Mouse (Mus musculus): ENCODE measurements around the gene Slc5a10.

Gene Slc5a10

GRCm38 (mm10) chr11:61669492-61670490 is 50.8 kb downstream of the Slc5a10 start:
- DNase-seq (ENCODE audit: low read depth, low spot score) = no peak

GRCm38 (mm10) chr11:61667782-61668181 is 52.8 kb downstream of the Slc5a10 start:
- no peak for DNase-seq (ENCODE audit: low read depth, low spot score)

- DNase-seq (ENCODE audit: low read depth, low spot score) = no peak
These were observed 53.4 kb downstream of the Slc5a10 start for GRCm38 (mm10) chr11:61667248-61667647.

GRCm38 (mm10) chr11:61665991-61666799 is 54.4 kb downstream of the Slc5a10 start:
- DNase-seq (ENCODE audit: low read depth, low spot score) = peak; percentile 68

DNA sequence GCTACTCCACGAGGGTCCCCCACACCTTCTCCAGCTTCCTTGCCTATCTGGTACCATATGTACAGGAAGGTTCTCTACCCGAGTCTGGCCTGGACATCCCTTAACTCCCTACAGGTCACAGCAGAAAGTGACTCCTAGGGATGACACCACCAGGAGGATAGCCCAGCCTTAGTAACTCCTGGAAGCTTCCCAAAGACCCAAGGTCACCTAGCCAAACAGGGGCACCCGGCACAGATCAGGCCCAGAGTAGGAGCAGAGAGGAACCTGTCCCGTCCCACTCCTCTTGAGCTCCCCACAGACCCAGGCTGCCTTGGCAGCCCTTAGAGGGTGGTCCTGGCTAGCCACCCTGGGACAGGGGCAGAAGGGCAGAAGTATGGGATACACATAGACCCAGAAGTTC is 55.2 kb downstream of the Slc5a10 start:
- DNase-seq (ENCODE audit: low read depth, low spot score) = no peak

DNA sequence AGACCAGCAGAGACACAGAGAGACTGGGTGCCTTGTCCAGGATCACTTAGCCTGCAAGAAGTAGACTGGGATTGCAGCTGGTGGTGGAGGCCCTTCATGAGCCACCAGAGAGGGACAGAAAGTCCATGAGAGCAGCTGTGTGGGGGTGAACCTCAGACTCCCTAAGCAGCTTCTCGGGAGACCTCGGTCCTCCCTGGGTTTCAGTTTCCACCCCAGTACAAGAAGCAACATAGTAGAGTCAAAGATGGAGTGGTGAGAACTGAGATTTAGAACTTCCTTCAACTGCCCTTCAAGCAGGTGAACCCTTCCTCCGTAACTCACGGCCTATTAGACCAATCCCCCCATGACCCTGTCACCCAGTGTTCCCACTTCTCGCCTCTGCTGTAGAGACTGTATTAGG is 58.4 kb downstream of the Slc5a10 start:
- DNase-seq (ENCODE audit: low read depth, low spot score) = no peak

- no peak for DNase-seq (ENCODE audit: low read depth, low spot score)
These were observed 59.7 kb downstream of the Slc5a10 start for GRCm38 (mm10) chr11:61660806-61661392.

DNA sequence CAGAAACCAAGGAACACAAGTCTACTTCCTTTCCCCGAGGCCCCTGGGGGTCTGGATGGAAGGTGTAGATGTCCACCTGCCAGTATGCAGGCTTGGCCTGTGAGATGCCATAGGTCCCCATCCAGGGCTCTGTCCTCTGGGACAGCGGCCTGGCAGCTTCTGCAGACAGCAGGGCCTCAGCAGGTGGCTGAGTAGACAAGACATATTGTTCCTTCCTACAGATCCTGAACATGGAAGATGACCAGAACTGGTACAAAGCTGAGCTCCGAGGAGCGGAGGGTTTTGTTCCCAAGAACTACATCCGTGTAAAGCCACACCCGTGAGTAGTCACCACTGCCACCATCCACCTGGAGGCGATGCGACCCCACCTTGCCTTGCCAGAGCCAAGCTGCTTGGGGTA is 60.6 kb downstream of the Slc5a10 start:
- DNase-seq (ENCODE audit: low read depth, low spot score) = no peak

- no peak for DNase-seq (ENCODE audit: low read depth, low spot score)
These were observed 61.4 kb downstream of the Slc5a10 start for GRCm38 (mm10) chr11:61659011-61659858.

DNA sequence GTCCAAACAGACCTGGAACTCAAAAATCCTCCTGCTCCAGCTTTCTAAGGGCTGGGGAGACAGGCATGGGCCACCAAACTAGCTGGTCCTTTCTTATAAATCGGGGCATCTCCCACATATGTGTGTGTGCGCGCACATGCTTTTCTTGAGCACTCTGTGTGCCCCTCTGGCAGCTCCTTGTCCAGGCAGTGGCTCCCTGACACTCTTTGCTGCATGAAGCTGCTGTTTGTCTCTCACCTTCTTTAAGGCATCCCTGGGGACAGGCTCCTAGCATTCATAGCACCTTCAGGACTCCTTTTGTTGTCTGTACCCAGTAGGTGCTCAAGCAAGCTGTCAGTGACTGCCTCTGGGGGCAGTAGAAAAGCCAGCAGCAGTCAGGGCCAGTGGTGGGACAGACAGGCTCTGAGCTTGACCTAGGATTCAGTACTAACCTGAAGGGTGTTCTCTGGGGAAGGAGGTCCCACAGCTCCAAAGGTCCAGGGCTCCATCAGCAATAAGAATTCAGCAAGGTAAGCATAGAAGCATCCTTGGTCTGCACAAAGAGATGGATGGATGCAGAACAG is 62.2 kb downstream of the Slc5a10 start:
- no peak for DNase-seq (ENCODE audit: low read depth, low spot score)

- no peak for DNase-seq (ENCODE audit: low read depth, low spot score)
These were observed 63.2 kb downstream of the Slc5a10 start for GRCm38 (mm10) chr11:61657432-61657831.

DNA sequence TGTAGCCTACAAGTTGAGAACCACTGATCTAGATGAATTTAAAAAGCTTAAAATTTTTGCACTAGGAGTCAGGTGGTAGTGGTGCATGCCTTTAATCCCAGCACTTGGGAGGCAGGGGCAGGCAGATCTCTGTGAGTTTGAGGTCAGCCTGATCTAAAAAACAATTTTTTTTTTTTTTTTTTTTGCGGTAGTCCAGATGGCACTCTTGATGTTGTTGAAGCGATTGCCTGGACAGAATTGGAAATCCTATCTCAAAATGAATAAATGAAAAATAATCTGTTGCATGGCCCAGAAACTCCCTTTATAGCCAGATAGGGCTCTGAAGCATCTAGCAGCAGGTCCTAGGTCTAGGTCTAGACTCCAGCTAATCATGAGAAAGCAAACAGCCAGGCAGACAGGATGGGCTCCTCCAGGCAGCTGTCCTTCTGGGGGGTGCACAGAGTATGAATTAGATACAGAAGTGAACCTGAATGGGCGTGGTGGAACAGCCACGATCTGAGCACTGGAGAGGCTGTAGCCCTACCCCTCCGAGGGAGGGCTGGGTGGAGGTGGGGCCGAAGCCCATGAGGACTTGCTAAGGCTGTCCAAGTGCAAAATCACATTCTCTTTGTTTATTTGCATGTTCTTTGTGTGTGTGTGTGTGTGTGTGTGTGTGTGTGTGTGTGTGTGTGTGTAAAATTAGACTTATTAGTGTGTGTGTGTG is 64.3 kb downstream of the Slc5a10 start:
- DNase-seq (ENCODE audit: low read depth, low spot score) = peak; percentile 25

DNA sequence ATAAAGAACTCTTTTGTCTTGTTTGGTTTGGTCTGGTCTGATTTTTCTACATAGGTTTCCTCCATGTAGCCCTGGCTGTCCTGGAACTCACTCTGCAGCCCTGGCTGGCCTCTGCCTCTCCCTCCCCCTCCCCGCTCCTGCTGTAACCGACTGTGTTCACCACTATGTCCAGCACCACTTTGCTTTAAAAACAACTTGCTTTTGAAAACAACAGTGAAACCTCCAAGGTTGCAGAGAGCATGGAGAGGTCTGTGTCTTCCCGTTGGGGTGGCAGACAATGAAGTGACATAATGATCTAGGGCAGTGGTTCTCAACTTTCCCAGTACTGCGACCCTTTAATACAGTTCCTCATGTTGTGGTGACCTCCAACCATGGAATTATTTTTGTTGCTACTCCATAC is 65.0 kb downstream of the Slc5a10 start:
- no peak for DNase-seq (ENCODE audit: low read depth, low spot score)

GRCm38 (mm10) chr11:61654786-61655311 is 65.8 kb downstream of the Slc5a10 start:
- DNase-seq (ENCODE audit: low read depth, low spot score) = no peak

DNA sequence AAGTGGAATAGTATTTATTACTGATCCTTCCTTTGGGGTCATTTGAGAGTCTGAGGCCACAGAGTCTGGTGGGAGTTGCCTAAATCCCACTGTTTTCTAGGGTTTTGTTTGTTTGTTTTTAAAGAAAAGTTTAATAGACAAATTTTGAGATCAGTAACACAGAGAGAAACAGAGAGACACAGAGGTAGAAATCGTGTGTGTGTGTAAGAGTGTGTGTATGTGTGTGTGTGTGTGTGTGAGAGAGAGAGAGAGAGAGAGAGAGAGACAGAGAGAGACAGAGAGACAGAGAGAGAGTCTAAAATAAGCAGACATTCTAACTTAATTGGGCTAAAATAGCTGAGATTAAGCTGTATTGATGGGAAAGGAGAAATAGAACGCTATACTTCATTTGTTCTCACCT is 67.1 kb downstream of the Slc5a10 start:
- no peak for DNase-seq (ENCODE audit: low read depth, low spot score)

GRCm38 (mm10) chr11:61652686-61653447 is 67.8 kb downstream of the Slc5a10 start, which contains the start of gene Grap:
Gene Grap (plus strand): TSS chr11:61653265.
- no peak for DNase-seq (ENCODE audit: low read depth, low spot score)

DNA sequence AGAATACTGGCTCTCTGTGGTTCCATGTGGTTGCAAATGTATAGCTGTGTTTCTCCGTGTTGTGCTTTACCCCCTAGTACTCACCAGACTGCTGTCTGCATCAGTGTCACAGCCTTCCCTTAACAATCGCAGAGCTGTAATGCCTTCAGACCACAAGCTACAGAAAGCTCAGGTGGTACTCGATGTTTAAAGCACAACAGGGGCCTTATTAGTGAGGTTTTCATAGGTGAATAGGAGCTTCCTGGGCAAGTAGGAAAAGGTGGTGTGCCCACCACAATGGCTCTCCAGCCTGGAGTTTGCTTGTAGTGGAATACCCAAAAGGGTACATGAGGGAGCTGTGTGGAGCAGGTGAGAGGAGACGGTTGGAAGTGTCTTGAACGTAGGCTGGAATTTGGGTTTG is 68.4 kb downstream of the Slc5a10 start:
- DNase-seq (ENCODE audit: low read depth, low spot score) = no peak

DNA sequence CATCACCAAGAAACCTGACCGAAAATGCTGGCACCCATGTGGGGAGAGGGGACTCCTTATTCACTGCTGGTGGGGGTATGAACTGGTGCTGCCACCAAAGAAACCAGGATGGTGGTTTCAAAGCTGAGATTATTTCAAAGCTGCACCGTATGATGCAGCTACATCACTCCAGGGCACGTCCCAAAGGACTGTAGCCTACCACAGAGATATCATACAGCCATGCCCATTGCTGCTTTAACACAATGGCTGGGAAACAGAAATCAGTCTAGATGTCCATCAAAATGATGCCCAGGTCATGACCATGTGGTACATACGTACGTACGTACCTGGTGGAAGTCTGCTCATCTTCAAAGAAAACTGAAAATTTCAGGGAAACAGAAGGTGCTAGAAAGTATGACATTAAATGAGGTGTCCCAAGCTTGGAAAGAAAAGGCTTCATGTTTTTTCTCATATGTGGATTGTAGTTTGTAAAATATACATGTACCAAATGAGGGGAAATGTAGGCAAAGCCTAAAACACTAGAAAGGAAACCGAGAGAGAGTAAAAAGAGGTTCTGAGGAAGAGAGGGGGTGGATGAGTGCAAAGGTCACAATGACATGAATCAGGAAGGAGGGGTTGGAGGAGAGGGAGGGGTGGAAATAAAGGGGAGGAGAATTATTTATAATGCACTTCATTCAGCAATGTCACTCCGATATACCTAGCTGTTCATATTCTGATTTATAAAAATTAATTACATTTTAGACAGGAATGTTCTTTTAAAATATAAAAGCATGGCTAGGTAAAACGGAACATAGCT is 70.0 kb downstream of the Slc5a10 start:
- no peak for DNase-seq (ENCODE audit: low read depth, low spot score)
